Mouse (Mus musculus): Measurements from ENCODE around the gene D230025D16Rik. TPM values are rescaled to one million over a fixed set of nuclear protein-coding genes. Genes with fewer than 3 reads are reported as not detected.
A peak's percentile ranks its signal among the peaks of the same experiment; 100 is the strongest.
"Not testable (repeated sequence)": the region's sequence is repeated elsewhere in the genome, so short reads cannot be mapped to it uniquely, and the experiment has no call there.

Gene D230025D16Rik
- polyA plus RNA-seq, 1 experiment from 2014 or later: 25.9 TPM

DNA sequence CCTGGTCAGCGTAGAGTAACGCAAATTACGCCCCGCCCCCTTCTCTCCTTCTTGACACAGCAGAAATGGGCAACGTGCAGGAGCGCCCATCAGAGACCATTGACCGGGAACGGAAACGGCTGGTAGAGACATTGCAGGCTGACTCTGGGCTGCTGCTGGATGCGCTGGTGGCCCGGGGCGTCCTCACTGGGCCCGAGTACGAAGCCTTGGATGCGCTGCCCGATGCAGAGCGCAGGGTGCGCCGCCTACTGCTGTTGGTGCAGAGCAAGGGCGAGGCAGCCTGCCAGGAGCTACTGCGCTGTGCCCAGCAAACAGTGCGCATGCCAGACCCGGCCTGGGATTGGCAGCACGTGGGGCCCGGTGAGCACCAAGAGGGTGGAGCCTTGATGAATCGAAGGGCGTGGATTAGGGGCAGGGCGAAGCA is 54.0 kb downstream of the D230025D16Rik start:
- H3K4me1 ChIP-seq: peaks cover 29% of the 10 kb centered on the region
- H3K4me3 ChIP-seq: peak overlapping the region; percentile 47
- peaks cover 100% of the 10 kb centered on the region for H3K27me3 ChIP-seq (replicated peaks; ENCODE audit: low read depth, poor library complexity, severe bottlenecking)
- WGBS: 2% methylated on average over 28 of the region's 28 CpGs
- DNase-seq (ENCODE audit: low spot score): peak; percentile 46
- H3K27ac ChIP-seq (replicated peaks): no peak overlapping the region
- no peaks in the 10 kb centered on the region for H3K9me3 ChIP-seq
- peaks cover 27% of the 10 kb centered on the region for H3K36me3 ChIP-seq (replicated peaks)

DNA sequence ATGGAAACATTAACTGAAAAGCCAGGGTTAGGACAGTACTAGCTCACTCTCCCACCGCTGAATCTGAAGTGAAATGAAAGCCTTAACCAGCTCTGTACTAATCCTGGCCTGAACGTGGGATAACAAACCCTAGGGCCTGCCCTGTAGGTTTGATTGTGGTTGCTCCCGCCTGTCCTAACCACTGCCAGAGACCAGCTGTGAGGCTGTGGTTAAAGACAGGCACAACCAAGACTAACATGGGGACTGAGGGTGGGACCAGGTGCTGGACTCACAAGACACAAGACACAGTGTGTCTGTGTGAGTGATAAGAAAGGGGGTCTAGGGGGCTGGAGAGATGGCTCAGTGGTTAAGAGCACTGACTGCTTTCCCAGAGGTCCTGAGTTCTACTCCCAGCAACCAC is 55.6 kb downstream of the D230025D16Rik start:
- H3K27ac ChIP-seq (replicated peaks): no peak overlapping the region
- H3K9me3 ChIP-seq: no peaks in the 10 kb centered on the region
- no peak for DNase-seq (ENCODE audit: low spot score)
- peaks cover 98% of the 10 kb centered on the region for H3K27me3 ChIP-seq (replicated peaks; ENCODE audit: low read depth, poor library complexity, severe bottlenecking)
- H3K4me1 ChIP-seq: peaks cover 26% of the 10 kb centered on the region
- H3K36me3 ChIP-seq (replicated peaks): peaks cover 39% of the 10 kb centered on the region
- H3K4me3 ChIP-seq: no peak overlapping the region
- 69% methylated on average over 3 of the region's 3 CpGs for WGBS

DNA sequence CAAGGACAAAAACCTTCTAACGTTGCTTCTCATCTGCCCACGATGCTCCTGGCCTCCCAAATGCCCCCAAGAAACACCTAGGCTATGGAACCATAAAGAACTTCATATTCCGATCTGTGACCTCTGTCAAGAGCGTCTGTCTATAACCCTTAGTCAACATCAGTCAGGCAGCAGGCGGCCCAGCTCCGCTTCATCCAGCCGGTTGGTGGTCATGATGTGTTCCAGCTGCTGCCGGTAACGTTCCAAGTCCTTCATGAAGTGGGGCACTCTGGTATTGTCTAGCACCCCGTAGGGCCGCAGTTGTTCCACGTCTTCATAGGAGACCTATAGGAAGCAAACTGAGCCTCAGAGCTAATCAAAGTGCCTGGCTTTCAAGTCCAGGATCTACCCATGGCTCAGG is 56.9 kb downstream of the D230025D16Rik start:
- Histone ChIP-seq H3K36me3 (replicated peaks) (peaks cover 40% of the 10 kb centered on the region), H3K27ac (replicated peaks) (no peak overlapping the region), H3K27me3 (replicated peaks; ENCODE audit: low read depth, poor library complexity, severe bottlenecking) (peaks cover 91% of the 10 kb centered on the region), H3K4me3 (no peak overlapping the region), H3K4me1 (peaks cover 15% of the 10 kb centered on the region), H3K9me3 (no peaks in the 10 kb centered on the region)
- WGBS: 92% methylated on average over 12 of the region's 12 CpGs
- no peak for DNase-seq (ENCODE audit: low spot score)

DNA sequence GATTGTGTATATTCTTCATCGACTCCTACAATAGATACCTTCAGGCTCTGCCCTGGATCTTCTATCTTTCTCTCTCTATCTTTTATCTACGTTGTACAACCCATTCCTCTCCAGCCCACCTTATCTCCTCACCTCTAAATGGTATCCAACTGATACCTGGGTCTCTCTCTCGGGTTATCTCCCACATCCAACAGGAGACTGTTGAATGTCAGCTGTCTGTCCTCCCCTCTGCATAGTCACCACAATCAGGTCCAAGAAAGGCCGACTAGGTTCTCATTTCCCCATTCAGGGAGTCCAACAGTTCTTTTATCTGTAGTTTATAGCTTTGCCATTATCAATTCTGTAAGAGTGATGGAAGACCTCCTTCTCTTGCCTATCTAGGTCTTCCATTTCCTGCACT is 57.3 kb downstream of the D230025D16Rik start:
- peaks cover 40% of the 10 kb centered on the region for H3K36me3 ChIP-seq (replicated peaks)
- H3K27ac ChIP-seq (replicated peaks): no peak overlapping the region
- DNase-seq (ENCODE audit: low spot score): no peak
- H3K4me1 ChIP-seq: peaks cover 15% of the 10 kb centered on the region
- no peak overlapping the region for H3K4me3 ChIP-seq
- 90% methylated on average over 4 of the region's 4 CpGs for WGBS
- H3K27me3 ChIP-seq (replicated peaks; ENCODE audit: low read depth, poor library complexity, severe bottlenecking): peaks cover 88% of the 10 kb centered on the region
- H3K9me3 ChIP-seq: no peaks in the 10 kb centered on the region

DNA sequence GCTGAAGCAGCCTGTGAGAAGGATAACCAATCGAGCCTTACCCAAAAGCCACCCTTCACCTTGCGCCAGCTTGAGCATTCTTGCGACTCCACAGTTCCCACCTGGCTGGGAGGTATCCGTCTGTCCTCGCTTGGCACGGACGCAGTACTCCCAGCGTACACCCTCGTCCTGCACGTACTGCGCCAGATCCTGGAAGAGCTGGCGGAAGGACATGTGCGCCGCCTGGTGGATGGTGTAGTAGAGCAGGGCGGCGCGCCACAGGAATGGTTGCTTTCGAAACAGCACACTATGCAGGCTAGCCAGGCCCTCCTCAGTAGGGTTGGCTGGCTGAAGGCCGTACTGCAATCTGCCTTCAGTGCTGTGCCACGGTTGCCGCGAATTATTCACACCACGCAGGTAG is 58.1 kb downstream of the D230025D16Rik start:
- WGBS: 28% methylated on average over 23 of the region's 23 CpGs

DNA sequence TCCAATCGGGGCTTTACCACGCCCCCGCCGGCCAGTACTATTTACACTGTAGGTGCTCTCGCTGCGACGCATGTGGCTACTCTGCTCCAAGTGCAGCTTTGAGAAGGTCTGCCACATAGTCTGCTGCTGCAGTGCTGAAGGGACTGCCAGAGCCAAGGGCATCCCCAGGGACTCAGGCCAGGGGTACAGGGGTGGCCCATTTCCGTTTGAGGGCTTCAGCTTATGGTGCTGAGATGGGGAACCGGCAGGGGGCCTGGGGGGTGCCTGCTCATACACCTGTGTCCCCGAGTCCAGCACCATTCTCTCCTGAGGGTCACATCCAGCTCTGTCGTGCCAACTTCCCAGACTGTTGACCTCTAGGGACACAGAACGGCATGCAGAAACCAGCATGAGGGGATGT is 60.6 kb downstream of the D230025D16Rik start:
- Histone ChIP-seq H3K4me1 (peaks cover 34% of the 10 kb centered on the region), H3K27ac (replicated peaks) (no peak overlapping the region), H3K4me3 (no peak overlapping the region), H3K9me3 (no peaks in the 10 kb centered on the region), H3K36me3 (replicated peaks) (peaks cover 39% of the 10 kb centered on the region), H3K27me3 (replicated peaks; ENCODE audit: low read depth, poor library complexity, severe bottlenecking) (peaks cover 65% of the 10 kb centered on the region)
- no peak for DNase-seq (ENCODE audit: low spot score)
- WGBS: 40% methylated on average over 12 of the region's 12 CpGs

More for the DNA sequence above, 58.1 kb downstream of the D230025D16Rik start:
- peaks cover 40% of the 10 kb centered on the region for H3K36me3 ChIP-seq (replicated peaks)
- no peaks in the 10 kb centered on the region for H3K9me3 ChIP-seq
- peaks cover 19% of the 10 kb centered on the region for H3K4me1 ChIP-seq
- peak; percentile 67 for DNase-seq (ENCODE audit: low spot score)
- H3K27ac ChIP-seq (replicated peaks): no peak overlapping the region
- H3K4me3 ChIP-seq: no peak overlapping the region
- peaks cover 79% of the 10 kb centered on the region for H3K27me3 ChIP-seq (replicated peaks; ENCODE audit: low read depth, poor library complexity, severe bottlenecking)

DNA sequence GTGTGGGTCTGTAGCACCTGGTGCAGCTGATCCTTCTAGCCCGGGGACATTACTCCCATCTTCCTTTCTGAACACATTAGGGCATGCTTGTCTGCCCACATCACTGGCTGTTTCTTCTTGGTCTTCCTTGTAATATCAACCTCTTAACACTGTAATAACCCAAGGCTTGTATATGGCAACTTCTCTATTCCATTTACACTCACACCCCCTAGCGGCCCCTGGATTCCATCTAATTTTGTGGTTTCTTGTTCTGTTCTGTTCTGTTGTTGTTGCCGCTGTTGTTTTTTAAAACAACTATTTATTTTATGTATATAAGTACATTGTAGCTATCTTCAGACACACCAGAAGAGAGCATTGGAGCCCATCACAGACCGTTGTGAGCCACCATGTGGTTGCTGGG is 62.0 kb downstream of the D230025D16Rik start:
- H3K27me3 ChIP-seq (replicated peaks; ENCODE audit: low read depth, poor library complexity, severe bottlenecking): peaks cover 60% of the 10 kb centered on the region
- H3K27ac ChIP-seq (replicated peaks): no peak overlapping the region
- DNase-seq (ENCODE audit: low spot score): no peak
- peaks cover 37% of the 10 kb centered on the region for H3K4me1 ChIP-seq
- H3K9me3 ChIP-seq: no peaks in the 10 kb centered on the region
- 87% methylated on average over 4 of the region's 4 CpGs for WGBS
- H3K4me3 ChIP-seq: no peak overlapping the region
- H3K36me3 ChIP-seq (replicated peaks): peaks cover 28% of the 10 kb centered on the region

DNA sequence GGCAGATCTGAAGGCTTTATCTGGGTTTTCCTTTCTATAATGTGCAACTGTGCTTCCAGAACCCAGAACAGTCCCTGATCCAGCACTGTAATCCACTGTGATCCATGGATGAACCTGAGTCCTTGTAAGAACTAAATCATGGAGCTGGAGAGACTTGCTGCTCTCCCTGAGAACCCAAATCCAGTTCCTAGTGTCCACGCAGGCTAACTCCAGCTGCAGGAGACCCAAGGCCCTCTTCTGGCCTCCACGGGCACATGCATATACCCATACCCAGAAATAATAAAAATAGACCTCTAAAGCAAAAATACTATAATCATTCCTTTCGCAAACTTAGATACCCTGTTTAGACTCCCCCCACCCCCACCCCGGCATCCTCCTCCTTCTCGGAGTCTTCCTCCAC is 63.3 kb downstream of the D230025D16Rik start:
- Histone ChIP-seq H3K36me3 (replicated peaks) (peaks cover 15% of the 10 kb centered on the region), H3K4me1 (peaks cover 33% of the 10 kb centered on the region), H3K4me3 (peak overlapping the region; percentile 69), H3K27ac (replicated peaks) (no peak overlapping the region), H3K27me3 (replicated peaks; ENCODE audit: low read depth, poor library complexity, severe bottlenecking) (peaks cover 58% of the 10 kb centered on the region), H3K9me3 (no peaks in the 10 kb centered on the region)
- 92% methylated on average over 5 of the region's 5 CpGs for WGBS
- DNase-seq (ENCODE audit: low spot score): no peak

DNA sequence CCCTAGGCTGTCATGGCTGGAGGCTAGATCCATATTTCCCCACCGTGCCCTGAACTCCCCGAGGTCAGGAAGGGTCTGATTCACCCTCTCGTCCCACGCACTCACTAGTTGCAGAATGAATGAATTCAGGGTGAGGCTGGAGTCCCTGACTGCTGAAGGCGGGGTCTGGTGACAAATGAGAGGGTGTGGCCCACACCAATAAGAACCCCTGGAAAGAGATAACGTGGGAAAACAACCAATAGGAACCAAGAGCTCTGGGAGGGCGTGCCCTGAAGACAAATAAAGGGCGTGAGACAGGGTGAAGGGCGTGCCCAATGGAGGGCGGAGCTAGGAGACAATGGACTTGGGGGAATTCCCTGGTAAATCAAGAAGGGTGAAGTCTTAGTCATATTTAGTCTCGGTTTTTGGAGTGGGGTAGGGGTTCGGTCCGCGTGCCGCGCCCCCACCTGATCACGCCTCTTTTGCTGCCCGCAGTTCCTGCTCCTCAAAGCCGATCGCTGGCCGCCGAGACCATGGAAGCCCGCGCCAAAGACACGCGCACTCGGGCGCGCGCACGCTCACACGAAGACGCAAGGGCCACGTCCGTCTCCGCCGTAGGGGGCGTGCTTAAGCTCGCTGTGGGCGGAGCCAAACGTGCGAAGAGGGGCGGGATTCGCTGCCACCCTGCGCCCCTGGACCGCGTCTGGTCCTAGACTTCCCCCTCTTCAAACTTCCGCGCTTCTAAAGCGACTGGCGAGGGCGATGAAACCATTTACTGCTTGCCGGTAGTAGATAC is 64.2 kb downstream of the D230025D16Rik start:
- H3K27ac ChIP-seq (replicated peaks): peak overlapping the region; percentile 94

DNA sequence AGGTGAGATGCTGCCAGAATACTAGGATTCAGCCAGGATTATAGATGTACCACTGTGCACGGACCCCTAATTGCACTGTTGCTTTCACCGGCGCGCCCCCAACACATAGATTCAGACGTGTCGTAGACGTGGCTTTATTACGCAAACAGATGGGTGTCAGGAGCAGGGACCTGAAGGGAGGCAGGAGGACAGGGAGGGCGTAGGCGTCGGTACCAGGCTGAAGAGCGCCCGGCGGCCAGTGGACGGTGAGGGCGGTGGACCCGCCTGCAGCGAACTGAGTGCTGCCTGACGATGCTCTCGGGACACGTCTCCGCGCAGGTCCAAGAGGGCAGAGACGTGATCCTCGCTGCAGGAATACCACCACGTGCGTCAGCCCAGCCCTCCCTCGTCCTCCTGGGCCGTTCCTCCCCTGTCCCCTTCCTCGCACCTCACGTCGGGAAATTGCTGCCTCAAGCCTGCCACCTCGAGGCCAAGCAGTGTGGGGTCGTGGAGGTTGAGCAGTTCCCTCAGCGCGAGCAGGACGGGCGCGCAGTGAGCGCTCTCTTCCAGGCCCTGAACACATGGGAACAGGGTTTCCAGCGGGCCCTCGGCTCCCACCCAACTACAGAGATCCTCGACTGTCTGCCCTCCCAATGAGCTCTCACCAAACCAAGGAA is 65.0 kb downstream of the D230025D16Rik start, which contains the start of gene 4931428F04Rik:
Gene 4931428F04Rik, minus strand, starts transcription at position 60 of the 656 bp plus-strand sequence.
- no peaks in the 10 kb centered on the region for H3K9me3 ChIP-seq
- H3K4me1 ChIP-seq: peaks cover 31% of the 10 kb centered on the region
- H3K36me3 ChIP-seq (replicated peaks): peaks cover 7% of the 10 kb centered on the region
- DNase-seq (ENCODE audit: low spot score): peak; percentile 71
- peak within 1 kb of the TSS; percentile 94 for H3K27ac ChIP-seq (replicated peaks)
- WGBS: 2% methylated on average over 43 of the region's 43 CpGs
- peaks cover 51% of the 10 kb centered on the region for H3K27me3 ChIP-seq (replicated peaks; ENCODE audit: low read depth, poor library complexity, severe bottlenecking)
- peak within 1 kb of the TSS; percentile 69 for H3K4me3 ChIP-seq

More for the DNA sequence above, 64.2 kb downstream of the D230025D16Rik start:
- peaks cover 59% of the 10 kb centered on the region for H3K27me3 ChIP-seq (replicated peaks; ENCODE audit: low read depth, poor library complexity, severe bottlenecking)
- WGBS: under 1% methylated on average over 53 of the region's 53 CpGs
- no peaks in the 10 kb centered on the region for H3K9me3 ChIP-seq
- peak; percentile 95 for DNase-seq (ENCODE audit: low spot score)
- peaks cover 31% of the 10 kb centered on the region for H3K4me1 ChIP-seq
- peaks cover 13% of the 10 kb centered on the region for H3K36me3 ChIP-seq (replicated peaks)
- peak overlapping the region; percentile 69 for H3K4me3 ChIP-seq

DNA sequence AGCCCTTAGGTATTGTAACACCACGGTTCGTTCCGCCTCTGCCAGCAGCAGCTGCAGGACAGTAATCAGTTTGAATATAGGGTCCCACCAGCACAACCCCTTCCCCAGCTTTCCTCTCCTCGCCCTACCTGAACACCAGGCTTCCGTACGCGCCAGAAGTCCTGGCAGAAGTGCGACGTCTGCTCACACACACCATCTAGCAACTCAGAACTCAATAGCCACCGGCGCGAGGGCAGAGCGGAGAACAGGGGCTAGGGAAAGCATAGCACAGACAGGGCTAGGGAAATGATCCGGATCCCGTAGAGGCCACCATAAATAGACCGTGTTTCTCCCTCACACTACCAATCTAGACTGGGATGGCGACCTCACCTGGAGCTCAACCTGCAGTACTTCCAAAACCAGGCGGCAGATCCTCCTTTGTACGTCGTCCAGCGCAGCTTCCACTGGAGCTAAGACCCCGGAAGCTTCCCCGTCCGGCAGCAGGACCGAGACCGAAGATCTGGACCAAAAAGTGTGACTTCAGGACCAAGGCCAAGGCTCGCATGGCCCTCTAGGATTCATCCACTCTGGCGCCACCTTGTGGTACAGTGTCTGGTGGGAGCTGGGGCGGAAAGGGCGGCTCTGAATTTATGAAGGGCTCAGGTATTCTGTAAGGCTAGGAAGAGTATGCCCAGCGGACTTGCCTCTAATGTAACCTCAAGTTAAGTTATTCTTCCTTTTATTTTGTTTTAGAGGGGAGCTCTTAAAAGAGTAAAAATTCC is 65.8 kb downstream of the D230025D16Rik start:
- peak; percentile 90 for DNase-seq (ENCODE audit: low spot score)
- no peaks in the 10 kb centered on the region for H3K36me3 ChIP-seq (replicated peaks)
- H3K4me1 ChIP-seq: peaks cover 31% of the 10 kb centered on the region
- 6% methylated on average over 31 of the region's 31 CpGs for WGBS
- peak overlapping the region; percentile 69 for H3K4me3 ChIP-seq
- no peak overlapping the region for H3K27ac ChIP-seq (replicated peaks)
- H3K27me3 ChIP-seq (replicated peaks; ENCODE audit: low read depth, poor library complexity, severe bottlenecking): peaks cover 46% of the 10 kb centered on the region
- no peaks in the 10 kb centered on the region for H3K9me3 ChIP-seq

DNA sequence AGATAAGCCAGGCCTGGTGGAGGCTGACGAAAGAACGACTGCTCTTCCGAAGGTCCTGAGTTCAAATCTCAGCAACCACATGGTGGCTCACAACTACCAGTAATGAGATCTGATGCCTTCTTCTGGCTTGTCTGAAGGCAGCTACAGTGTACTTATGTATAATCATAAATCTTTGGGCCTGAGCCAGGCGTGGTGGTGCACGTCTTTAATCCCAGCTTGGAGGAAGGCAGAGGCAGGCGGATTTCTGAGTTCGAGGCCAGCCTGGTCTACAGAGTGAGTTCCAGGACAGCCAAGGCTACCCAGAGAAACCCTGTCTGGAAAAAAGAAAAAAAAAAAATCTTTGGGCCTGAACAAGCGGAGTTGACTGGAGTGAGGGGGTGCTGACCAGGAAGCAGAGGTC is 66.4 kb downstream of the D230025D16Rik start:
- H3K4me1 ChIP-seq: peaks cover 31% of the 10 kb centered on the region
- not testable (repeated sequence) for H3K36me3 ChIP-seq (replicated peaks); H3K9me3 ChIP-seq; H3K4me3 ChIP-seq; DNase-seq (ENCODE audit: low spot score); H3K27ac ChIP-seq (replicated peaks)
- 88% methylated on average over 8 of the region's 8 CpGs for WGBS
- peaks cover 47% of the 10 kb centered on the region for H3K27me3 ChIP-seq (replicated peaks; ENCODE audit: low read depth, poor library complexity, severe bottlenecking)

Data from embryonic facial prominence, embryonic 10.5 days (tissue).